Mouse (Mus musculus): Measurements from ENCODE around the gene Zer1. TPM values are rescaled to one million over a fixed set of nuclear protein-coding genes. Genes with fewer than 3 reads are reported as not detected.
"Not testable (repeated sequence)": the region's sequence is repeated elsewhere in the genome, so short reads cannot be mapped to it uniquely, and the experiment has no call there.

Gene Zer1
- polyA plus RNA-seq, 1 experiment from 2014 or later = 14.5 TPM

DNA sequence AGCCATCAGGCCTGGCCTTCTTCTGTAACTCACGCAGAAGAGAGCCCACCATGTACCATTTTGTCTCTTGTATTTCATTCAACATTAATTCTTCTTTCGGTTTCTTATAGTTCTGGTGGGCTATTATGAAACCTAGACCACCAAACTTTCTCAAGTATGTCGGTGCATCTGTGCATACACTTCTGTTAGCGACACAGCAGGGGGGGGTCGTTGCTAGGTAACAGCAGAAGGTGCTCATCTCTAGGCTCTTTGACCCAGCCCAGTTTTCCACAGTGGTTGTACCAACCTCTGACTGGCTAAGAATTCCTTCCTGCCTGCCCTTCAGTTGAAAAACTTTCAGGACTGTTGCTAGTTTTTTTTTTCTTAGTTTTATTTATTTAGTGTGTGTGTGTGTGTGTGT is 66.0 kb downstream of the Zer1 start:
- Histone ChIP-seq H3K27ac (replicated peaks) (no peak overlapping the region), H3K4me3 (no peak overlapping the region), H3K4me2 (replicated peaks) (no peak overlapping the region), H3K27me3 (peaks cover 5% of the 10 kb centered on the region; the same call in 1 of the 2 replicates), H3K9me3 (no peaks in the 10 kb centered on the region), H3K36me3 (no peaks in the 10 kb centered on the region), H3K4me1 (peaks cover 24% of the 10 kb centered on the region), H3K9ac (replicated peaks) (no peak overlapping the region)
- no peak for ATAC-seq (replicated peaks)
- WGBS = 43% methylated on average over 5 of the region's 5 CpGs

GRCm38 (mm10) chr2:30057223-30057904 is 67.0 kb downstream of the Zer1 start, which contains the start of gene Set:
Gene Set, plus strand, starts transcription at chr2:30057378.
- Histone ChIP-seq H3K9me3 (no peaks in the 10 kb centered on the region), H3K9ac (replicated peaks) (no peak within 1 kb of the TSS), H3K4me1 (peaks cover 13% of the 10 kb centered on the region), H3K4me2 (replicated peaks) (no peak within 1 kb of the TSS), H3K4me3 (no peak within 1 kb of the TSS), H3K27ac (replicated peaks) (no peak within 1 kb of the TSS), H3K36me3 (no peaks in the 10 kb centered on the region), H3K27me3 (peaks cover 9% of the 10 kb centered on the region; the same call in 1 of the 2 replicates)
- no peak for ATAC-seq (replicated peaks)
- WGBS = 56% methylated on average over 12 of the region's 12 CpGs

DNA sequence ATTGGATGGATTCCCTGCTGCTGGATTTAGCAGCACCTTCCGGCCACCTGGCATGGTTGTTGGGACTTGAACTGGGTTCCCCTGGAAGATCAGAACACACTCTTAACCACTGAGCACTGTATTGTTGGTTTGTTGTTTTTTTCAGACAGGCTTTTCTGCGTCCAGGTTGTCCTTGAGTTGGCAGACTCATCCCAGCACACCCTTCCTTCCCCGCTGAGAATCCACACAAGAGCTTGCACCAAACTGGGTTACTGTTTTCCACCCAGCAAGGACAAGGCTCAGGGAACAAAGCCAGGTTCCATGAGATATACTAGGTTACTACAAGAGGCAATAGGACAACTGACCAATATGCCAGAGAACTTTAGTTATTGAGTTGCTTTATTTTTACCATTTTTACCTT is 67.6 kb downstream of the Zer1 start:
- 83% methylated on average over 3 of the region's 3 CpGs for WGBS
- H3K4me1 ChIP-seq = peaks cover 8% of the 10 kb centered on the region
- no peak for ATAC-seq (replicated peaks)
- no peak overlapping the region for H3K4me2 ChIP-seq (replicated peaks)
- H3K9me3 ChIP-seq = no peaks in the 10 kb centered on the region
- peaks cover 9% of the 10 kb centered on the region; the same call in 1 of the 2 replicates for H3K27me3 ChIP-seq
- H3K4me3 ChIP-seq = no peak overlapping the region
- H3K36me3 ChIP-seq = no peaks in the 10 kb centered on the region
- H3K27ac ChIP-seq (replicated peaks) = no peak overlapping the region
- no peak overlapping the region for H3K9ac ChIP-seq (replicated peaks)

- WGBS = 91% methylated on average over 3 of the region's 3 CpGs
- not testable (repeated sequence) for H3K4me2 ChIP-seq (replicated peaks); H3K36me3 ChIP-seq; H3K27ac ChIP-seq (replicated peaks); H3K27me3 ChIP-seq; H3K9ac ChIP-seq (replicated peaks); H3K4me3 ChIP-seq; ATAC-seq (replicated peaks); H3K4me1 ChIP-seq; H3K9me3 ChIP-seq
Observed at GRCm38 (mm10) chr2:30055310-30055709, 69.1 kb downstream of the Zer1 start.

DNA sequence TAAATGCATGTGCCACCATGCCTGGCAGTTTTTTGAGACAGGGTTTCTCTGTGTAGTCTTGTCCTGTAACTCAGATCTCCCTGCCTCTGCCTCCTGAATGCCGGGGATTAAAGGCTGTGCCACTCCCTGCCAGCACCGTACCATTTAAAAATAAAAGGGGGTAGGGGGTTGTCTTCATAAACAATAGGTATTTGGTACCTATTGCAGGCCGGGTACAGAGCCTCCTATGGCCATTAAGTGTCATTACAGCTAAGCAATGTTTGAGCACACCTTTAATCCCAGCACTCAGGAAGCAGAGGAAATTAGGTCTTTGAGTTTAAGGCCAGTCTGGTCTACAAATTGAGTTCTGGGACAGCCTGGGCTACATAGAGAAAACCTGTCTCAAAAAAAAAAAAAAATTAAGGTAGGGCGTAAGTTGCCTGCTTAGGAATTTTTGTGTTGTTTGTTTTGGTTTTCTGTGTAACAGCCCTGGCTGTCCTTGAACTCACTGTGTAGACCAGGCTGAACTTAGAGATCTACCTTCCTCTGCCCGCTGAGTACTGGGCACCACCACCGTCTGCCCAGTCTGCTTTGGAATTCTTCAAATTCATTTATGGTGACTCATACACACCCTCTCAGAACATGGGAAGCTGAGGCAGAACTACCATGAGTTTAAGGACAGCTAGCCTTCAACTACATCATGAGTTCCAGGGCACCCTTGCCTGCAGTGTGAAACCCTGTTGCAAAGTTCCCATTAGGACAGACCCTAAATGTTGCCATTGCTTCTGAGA is 72.2 kb downstream of the Zer1 start:
- Histone ChIP-seq H3K27ac (replicated peaks) (no peak overlapping the region), H3K4me3 (no peak overlapping the region), H3K36me3 (no peaks in the 10 kb centered on the region), H3K4me1 (peaks cover 9% of the 10 kb centered on the region), H3K27me3 (peaks cover 9% of the 10 kb centered on the region; the same call in 1 of the 2 replicates), H3K4me2 (replicated peaks) (no peak overlapping the region), H3K9me3 (no peaks in the 10 kb centered on the region), H3K9ac (replicated peaks) (no peak overlapping the region)
- no peak for ATAC-seq (replicated peaks)
- 44% methylated on average over 6 of the region's 6 CpGs for WGBS

GRCm38 (mm10) chr2:30049831-30050230 is 74.6 kb downstream of the Zer1 start:
- Histone ChIP-seq H3K4me3 (no peak overlapping the region), H3K36me3 (no peaks in the 10 kb centered on the region; the same call in 1 of the 2 replicates), H3K9ac (replicated peaks) (no peak overlapping the region), H3K4me1 (peaks cover 9% of the 10 kb centered on the region), H3K9me3 (no peaks in the 10 kb centered on the region), H3K27ac (replicated peaks) (no peak overlapping the region), H3K27me3 (peaks cover 9% of the 10 kb centered on the region; the same call in 1 of the 2 replicates), H3K4me2 (replicated peaks) (no peak overlapping the region)
- 86% methylated on average over 3 of the region's 3 CpGs for WGBS
- no peak for ATAC-seq (replicated peaks)

DNA sequence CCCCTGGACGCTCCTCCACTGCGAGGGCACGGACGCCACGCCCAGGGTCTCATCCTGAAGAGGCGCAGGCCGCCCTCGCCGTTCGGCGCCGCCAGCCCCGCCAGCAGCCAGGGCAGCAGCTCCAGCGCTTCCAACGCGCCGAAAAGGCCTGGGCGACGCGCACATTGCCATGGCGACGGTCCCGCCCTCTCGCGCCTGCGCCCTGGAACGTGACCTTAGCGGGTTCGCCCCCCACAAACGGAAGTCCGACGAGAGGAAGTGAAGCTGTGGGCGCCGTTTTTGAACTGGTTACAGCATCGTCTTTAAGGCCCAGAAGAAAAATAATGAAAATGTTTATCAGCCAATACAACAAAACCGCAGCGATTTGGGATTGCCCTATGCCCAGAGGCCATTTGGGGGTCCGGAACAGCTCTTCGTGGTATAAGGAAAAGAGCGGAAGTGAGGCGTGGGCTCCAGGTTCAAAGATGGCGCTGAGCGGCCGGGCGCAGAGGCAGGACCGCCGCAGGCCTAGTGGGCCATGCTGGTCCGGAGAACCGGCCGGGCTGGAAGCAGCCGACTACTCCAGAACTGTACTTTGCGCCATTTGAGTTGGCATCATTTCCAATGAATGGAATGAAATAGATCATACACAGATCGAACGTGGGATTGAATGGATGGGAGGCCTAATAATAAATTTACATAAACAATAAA is 75.5 kb downstream of the Zer1 start, which contains the start of gene Wdr34:
TSS of gene Wdr34 (minus strand) at position 183 of the 690 bp plus-strand sequence.
- H3K9me3 ChIP-seq = no peaks in the 10 kb centered on the region
- WGBS = 3% methylated on average over 54 of the region's 54 CpGs
- H3K4me1 ChIP-seq = peaks cover 9% of the 10 kb centered on the region
- no peaks in the 10 kb centered on the region; the same call in 1 of the 2 replicates for H3K36me3 ChIP-seq
- peak within 1 kb of the TSS; percentile 60 for H3K4me3 ChIP-seq
- ATAC-seq (replicated peaks) = peak; percentile 95
- peak within 1 kb of the TSS; percentile 92 for H3K27ac ChIP-seq (replicated peaks)
- H3K4me2 ChIP-seq (replicated peaks) = peak within 1 kb of the TSS; percentile 50
- peak within 1 kb of the TSS; percentile 62 for H3K9ac ChIP-seq (replicated peaks)
- H3K27me3 ChIP-seq = peaks cover 7% of the 10 kb centered on the region; the same call in 1 of the 2 replicates

DNA sequence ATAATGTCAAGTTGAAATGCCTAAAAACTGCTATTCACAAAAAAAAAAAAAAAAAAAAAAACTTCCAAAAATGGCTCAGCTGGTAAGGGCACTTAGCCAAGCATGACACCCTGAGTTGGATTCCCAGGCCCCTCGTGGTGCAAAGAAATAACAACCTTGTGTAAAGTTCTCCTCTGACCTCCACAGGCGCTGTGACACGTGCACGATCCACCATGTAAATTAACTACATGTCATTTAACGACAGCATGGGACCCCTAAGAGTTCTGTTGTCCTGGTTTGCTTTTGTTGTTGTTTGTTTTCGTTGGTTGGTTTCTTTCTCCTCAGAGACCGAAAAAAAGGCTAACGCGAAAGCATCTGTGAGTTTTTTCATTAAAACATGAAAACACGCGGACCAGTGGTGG is 76.3 kb downstream of the Zer1 start:
- Histone ChIP-seq H3K36me3 (no peaks in the 10 kb centered on the region; the same call in 1 of the 2 replicates), H3K27ac (replicated peaks) (peak overlapping the region; percentile 92), H3K9ac (replicated peaks) (peak overlapping the region; percentile 62), H3K9me3 (no peaks in the 10 kb centered on the region), H3K4me3 (peak overlapping the region; percentile 60), H3K4me1 (peaks cover 9% of the 10 kb centered on the region), H3K4me2 (replicated peaks) (peak overlapping the region; percentile 50), H3K27me3 (0 out of 2 replicates have a peak, but pooled peaks cover 2% of the 10 kb centered on the region)
- WGBS = 56% methylated on average over 11 of the region's 11 CpGs
- no peak for ATAC-seq (replicated peaks)

Other genes with a start within 250 kb of the Zer1 start
- 67.9 and 74.8 TPM in 2 replicates for gene Odf2, start 235.4 kb downstream of the Zer1 start, polyA plus RNA-seq (2015; fragmentation: Nextera tagmentation; extraction: Ambion mirVana)
- gene Gle1, start 189.2 kb downstream of the Zer1 start, polyA plus RNA-seq (2015; fragmentation: Nextera tagmentation; extraction: Ambion mirVana) = 92.6 and 95.7 TPM in 2 replicates
- gene Sptan1, start 159.0 kb downstream of the Zer1 start, polyA plus RNA-seq (2015; fragmentation: Nextera tagmentation; extraction: Ambion mirVana) = 224 and 227 TPM in 2 replicates
- gene Wdr34, start 75.7 kb downstream of the Zer1 start, polyA plus RNA-seq (2015; fragmentation: Nextera tagmentation; extraction: Ambion mirVana) = 70.1 and 76.2 TPM in 2 replicates
- gene Set, start 67.2 kb downstream of the Zer1 start, polyA plus RNA-seq (2015; fragmentation: Nextera tagmentation; extraction: Ambion mirVana) = 445 and 449 TPM in 2 replicates
- 3.5 and 3.9 TPM in 2 replicates for gene Pkn3, start 46.9 kb downstream of the Zer1 start, polyA plus RNA-seq (2015; fragmentation: Nextera tagmentation; extraction: Ambion mirVana)
- gene Zdhhc12, start 30.9 kb downstream of the Zer1 start, polyA plus RNA-seq (2015; fragmentation: Nextera tagmentation; extraction: Ambion mirVana) = 16.7 and 18.6 TPM in 2 replicates
- 9.7 and 10.9 TPM in 2 replicates for gene Tbc1d13, start 9.2 kb upstream of the Zer1 start, polyA plus RNA-seq (2015; fragmentation: Nextera tagmentation; extraction: Ambion mirVana)
- 13.6 and 14.7 TPM in 2 replicates for gene Endog, start 46.9 kb upstream of the Zer1 start, polyA plus RNA-seq (2015; fragmentation: Nextera tagmentation; extraction: Ambion mirVana)
- gene Spout1, start 53.9 kb upstream of the Zer1 start, polyA plus RNA-seq (2015; fragmentation: Nextera tagmentation; extraction: Ambion mirVana) = 62.4 and 63.3 TPM in 2 replicates
- 14.3 and 15.7 TPM in 2 replicates for gene Kyat1, start 81.3 kb upstream of the Zer1 start, polyA plus RNA-seq (2015; fragmentation: Nextera tagmentation; extraction: Ambion mirVana)
- gene Lrrc8a, start 113.1 kb upstream of the Zer1 start, polyA plus RNA-seq (2015; fragmentation: Nextera tagmentation; extraction: Ambion mirVana) = 57.6 and 58.2 TPM in 2 replicates
- gene Gm28035, start 116.0 kb upstream of the Zer1 start, polyA plus RNA-seq (2015; fragmentation: Nextera tagmentation; extraction: Ambion mirVana) = 0.64 and 0.70 TPM in 2 replicates
- gene Phyhd1, start 141.6 kb upstream of the Zer1 start, polyA plus RNA-seq (2015; fragmentation: Nextera tagmentation; extraction: Ambion mirVana) = 7.9 and 8.5 TPM in 2 replicates
- not detected in 2 replicates for gene Gm28038, start 156.5 kb upstream of the Zer1 start, polyA plus RNA-seq (2015; fragmentation: Nextera tagmentation; extraction: Ambion mirVana)
- gene Dolk, start 161.7 kb upstream of the Zer1 start, polyA plus RNA-seq (2015; fragmentation: Nextera tagmentation; extraction: Ambion mirVana) = 31.4 and 34.1 TPM in 2 replicates
- gene Nup188, start 161.8 kb upstream of the Zer1 start, polyA plus RNA-seq (2015; fragmentation: Nextera tagmentation; extraction: Ambion mirVana) = 22.0 and 23.5 TPM in 2 replicates
- 160 and 165 TPM in 2 replicates for gene Sh3glb2, start 234.8 kb upstream of the Zer1 start, polyA plus RNA-seq (2015; fragmentation: Nextera tagmentation; extraction: Ambion mirVana)
- 27.2 and 27.6 TPM in 2 replicates for gene Miga2, start 239.6 kb upstream of the Zer1 start, polyA plus RNA-seq (2015; fragmentation: Nextera tagmentation; extraction: Ambion mirVana)